Mouse (Mus musculus) lung, postnatal 0 days (tissue): ENCODE measurements around the gene Pdc. TPM values are rescaled to one million over a fixed set of nuclear protein-coding genes. Genes with fewer than 3 reads are reported as not detected.
"Not testable (repeated sequence)": the region's sequence is repeated elsewhere in the genome, so short reads cannot be mapped to it uniquely, and the experiment has no call there.

ENCODE experiments used
- ATAC-seq: fragments of 200-750 bp; cut with Nextera tagmentation; 2 replicates; pipeline ENCODE4 v1.8.0; 2017; ENCODE audit warnings: moderate library complexity
- DNase-seq: peaks from one replicate; pipeline ENCODE4 v3.0.0-alpha.2; 2016; ENCODE audit warnings: low spot score
- H3K27ac ChIP-seq: fragments of 300-500 bp; sonication (generic); 2 replicates; pipeline ENCODE4 v1.5.1; 2014; ENCODE audit warnings: antibody characterized with exemption, mild to moderate bottlenecking, low read length, mixed read lengths
- H3K27me3 ChIP-seq: fragments of 300-500 bp; sonication (generic); replicated peaks from 2 replicates; pipeline ENCODE4 v1.6.1; 2014; ENCODE audit warnings: low read length, mixed read lengths; ENCODE audit not compliant: insufficient read depth
- H3K36me3 ChIP-seq: fragments of 300-500 bp; sonication (generic); 2 replicates; pipeline ENCODE4 v1.6.1; 2014; ENCODE audit warnings: low read length, mixed read lengths; ENCODE audit not compliant: insufficient read depth
- H3K4me1 ChIP-seq: fragments of 300-500 bp; sonication (generic); 2 replicates; pipeline ENCODE4 v1.6.1; 2014; ENCODE audit warnings: antibody characterized with exemption, low read depth, low read length, mixed read lengths; ENCODE audit not compliant: insufficient read depth
- H3K4me2 ChIP-seq: fragments of 300-500 bp; sonication (generic); replicated peaks from 2 replicates; pipeline ENCODE4 v1.6.1; 2014; ENCODE audit warnings: low read depth, mild to moderate bottlenecking, low read length, moderate library complexity, mixed read lengths
- H3K4me3 ChIP-seq: fragments of 300-500 bp; sonication (generic); 2 replicates; pipeline ENCODE4 v1.5.1; 2014; ENCODE audit warnings: low read depth, low read length
- H3K9ac ChIP-seq: fragments of 300-500 bp; sonication (generic); replicated peaks from 2 replicates; pipeline ENCODE4 v1.6.1; 2014; ENCODE audit warnings: low read depth, mild to moderate bottlenecking
- H3K9me3 ChIP-seq: fragments of 300-500 bp; sonication (generic); 2 replicates; pipeline ENCODE4 v1.6.1; 2016; ENCODE audit warnings: low read length, mixed read lengths
- CTCF ChIP-seq: IDR thresholded peaks from 2 replicates; pipeline ENCODE4 v1.5.1; 2016; ENCODE audit warnings: antibody characterized with exemption, mild to moderate bottlenecking
- EP300 ChIP-seq: IDR thresholded peaks from 2 replicates; pipeline ENCODE4 v1.6.1; 2016; ENCODE audit warnings: antibody characterized with exemption, mild to moderate bottlenecking, control low read depth
- WGBS: fragments of 180-500 bp; shearing (Covaris S2); extraction: QIAGEN DNeasy Blood & Tissue Kit; methylation state at CpG from one replicate; pipeline ENCODE4 v1.1.7; 2014; 5-methylcytosine and 5-hydroxymethylcytosine counted together
- polyA plus RNA-seq: library from polyadenylated mRNA; unstranded; fragments of >200 nt; fragmentation: Nextera tagmentation; extraction: Ambion mirVana; gene quantifications from 2 replicates; pipeline ENCODE4 v1.2.1, GENCODE M21; 2015

Pdc gene
- polyA plus RNA-seq, result not detected in 2 replicates

GRCm38 (mm10) chr1:150319205-150319604 is at the start of gene Pdc:
TSS of gene Pdc (plus strand) at chr1:150319417.
- Histone ChIP-seq H3K4me3 (no peak within 1 kb of the TSS), H3K4me2 (no peak within 1 kb of the TSS), H3K36me3 (no peaks in the 10 kb centered on the region), H3K9me3 (no peaks in the 10 kb centered on the region), H3K9ac (no peak within 1 kb of the TSS), H3K4me1 (no peaks in the 10 kb centered on the region), H3K27ac (no peak within 1 kb of the TSS), H3K27me3 (no peaks in the 10 kb centered on the region)
- DNase-seq (no peak), ATAC-seq (no peak)
- WGBS, result 73% methylated on average over 1 of the region's 1 CpGs
- TF ChIP-seq CTCF, result no peak
- no peak for TF ChIP-seq EP300

DNA sequence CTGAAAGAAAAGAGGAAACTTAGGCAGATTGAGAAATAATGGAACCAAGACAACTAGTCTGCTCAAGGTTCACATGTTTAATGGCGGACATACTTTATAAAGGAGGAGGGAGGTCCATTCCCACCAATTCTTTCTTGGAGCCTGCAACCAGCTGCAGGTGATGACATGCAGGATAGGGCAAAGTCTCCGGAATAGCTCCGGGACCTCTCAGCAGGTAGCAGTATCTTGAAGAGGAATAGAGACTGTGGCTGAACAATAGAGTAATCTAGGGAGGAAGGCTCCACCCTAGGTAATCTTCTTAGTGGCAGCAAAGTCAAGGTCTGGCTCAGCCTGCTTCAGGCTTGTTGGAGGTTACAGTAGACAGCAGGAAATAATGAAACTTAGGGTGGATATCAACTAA is 25.2 kb upstream of the Pdc start:
- not testable (repeated sequence) for H3K4me3 ChIP-seq, H3K36me3 ChIP-seq, H3K9me3 ChIP-seq, H3K27ac ChIP-seq, H3K27me3 ChIP-seq, H3K4me2 ChIP-seq, DNase-seq, H3K9ac ChIP-seq, H3K4me1 ChIP-seq, ATAC-seq
- WGBS, result 77% methylated on average over 3 of the region's 3 CpGs

GRCm38 (mm10) chr1:150307599-150307998 is 11.6 kb upstream of the Pdc start:
- peak; percentile 34 for DNase-seq
- WGBS, result 40% methylated on average over 1 of the region's 1 CpGs
- no peak overlapping the region for H3K4me3 ChIP-seq

DNA sequence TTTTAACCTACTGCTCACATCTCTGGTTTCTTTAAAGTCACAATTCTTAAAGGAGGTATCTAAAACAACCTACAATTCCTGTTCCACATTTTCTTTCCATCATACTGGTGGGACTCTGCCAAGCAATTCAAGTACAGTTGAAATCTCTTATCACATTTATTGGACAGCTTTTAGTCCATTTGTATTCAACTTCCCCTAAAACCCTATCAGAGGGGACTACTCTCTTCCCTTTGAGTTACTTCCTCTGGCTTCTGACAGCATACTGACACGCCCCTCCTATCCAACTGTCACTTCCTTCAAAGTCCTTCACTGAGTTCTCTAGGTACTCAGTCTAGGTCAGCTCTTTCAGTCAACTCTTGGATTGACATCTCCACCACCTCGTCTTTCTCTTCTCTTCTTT is 15.9 kb downstream of the Pdc start:
- Histone ChIP-seq H3K9ac (no peak overlapping the region), H3K36me3 (no peaks in the 10 kb centered on the region), H3K27me3 (no peaks in the 10 kb centered on the region), H3K9me3 (no peaks in the 10 kb centered on the region), H3K4me2 (no peak overlapping the region), H3K27ac (no peak overlapping the region), H3K4me1 (no peaks in the 10 kb centered on the region), H3K4me3 (no peak overlapping the region)
- DNase-seq, result no peak
- TF ChIP-seq CTCF (no peak), EP300 (no peak)
- WGBS, result 60% methylated on average over 2 of the region's 2 CpGs
- ATAC-seq, result no peak

More at GRCm38 (mm10) chr1:150307599-150307998, 11.6 kb upstream of the Pdc start:
- H3K9me3 ChIP-seq, result no peaks in the 10 kb centered on the region
- no peak for ATAC-seq
- no peaks in the 10 kb centered on the region for H3K4me1 ChIP-seq
- H3K4me2 ChIP-seq, result no peak overlapping the region
- no peak overlapping the region for H3K27ac ChIP-seq
- H3K9ac ChIP-seq, result no peak overlapping the region
- no peaks in the 10 kb centered on the region for H3K36me3 ChIP-seq
- peak; percentile 76 for TF ChIP-seq CTCF
- no peak for TF ChIP-seq EP300
- H3K27me3 ChIP-seq, result no peaks in the 10 kb centered on the region

DNA sequence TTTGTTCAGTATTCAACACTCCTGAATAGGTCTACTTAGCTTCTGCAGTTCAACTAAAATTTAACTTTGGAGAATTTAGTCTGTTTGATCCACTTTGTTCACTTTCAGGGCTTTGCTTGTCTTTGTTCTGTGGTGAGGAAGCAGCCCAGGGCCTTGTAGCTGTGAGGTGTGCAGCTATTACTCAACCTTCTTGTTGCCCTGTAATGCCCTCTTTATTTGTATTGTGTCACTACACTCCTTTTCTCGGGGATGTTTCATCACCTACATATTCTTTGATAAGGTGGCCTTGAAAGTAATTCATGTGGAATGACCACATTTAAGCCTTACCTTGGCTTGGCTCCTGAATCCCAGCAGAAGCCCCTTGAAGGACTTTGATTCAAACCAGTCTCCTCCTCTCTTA is 41.6 kb downstream of the Pdc start:
- H3K27ac ChIP-seq, result no peak overlapping the region
- H3K9ac ChIP-seq, result no peak overlapping the region
- WGBS, result 61% methylated on average over 1 of the region's 1 CpGs
- H3K9me3 ChIP-seq, result no peaks in the 10 kb centered on the region
- TF ChIP-seq CTCF, result no peak
- no peak for TF ChIP-seq EP300
- H3K36me3 ChIP-seq, result peaks cover 18% of the 10 kb centered on the region; the same call in 1 of the 2 replicates
- peak; percentile 13 for DNase-seq
- no peak overlapping the region for H3K4me2 ChIP-seq
- no peak overlapping the region for H3K4me3 ChIP-seq
- H3K27me3 ChIP-seq, result no peaks in the 10 kb centered on the region
- H3K4me1 ChIP-seq, result no peaks in the 10 kb centered on the region
- ATAC-seq, result peak; percentile 40; the same call in 1 of the 2 replicates

GRCm38 (mm10) chr1:150372895-150373294 is 53.7 kb downstream of the Pdc start:
- Histone ChIP-seq H3K27me3 (no peaks in the 10 kb centered on the region), H3K9ac (no peak overlapping the region), H3K36me3 (0 out of 2 replicates have a peak, but pooled peaks cover under 1% of the 10 kb centered on the region), H3K27ac (no peak overlapping the region), H3K4me1 (no peaks in the 10 kb centered on the region), H3K4me2 (no peak overlapping the region), H3K4me3 (no peak overlapping the region), H3K9me3 (no peaks in the 10 kb centered on the region)
- peak; percentile 37 for DNase-seq
- TF ChIP-seq CTCF, result peak; percentile 54
- no peak for TF ChIP-seq EP300
- 74% methylated on average over 3 of the region's 3 CpGs for WGBS
- no peak for ATAC-seq

GRCm38 (mm10) chr1:150374247-150374646 is 55.0 kb downstream of the Pdc start:
- TF ChIP-seq CTCF (no peak), EP300 (no peak)
- Histone ChIP-seq H3K4me2 (no peak overlapping the region), H3K4me3 (no peak overlapping the region), H3K9ac (no peak overlapping the region), H3K27me3 (no peaks in the 10 kb centered on the region), H3K27ac (no peak overlapping the region), H3K9me3 (no peaks in the 10 kb centered on the region), H3K4me1 (no peaks in the 10 kb centered on the region), H3K36me3 (0 out of 2 replicates have a peak, but pooled peaks cover 4% of the 10 kb centered on the region)
- 80% methylated on average over 2 of the region's 2 CpGs for WGBS
- ATAC-seq (no peak), DNase-seq (no peak)

Other genes starting within 250 kb of the Pdc start
- gene Ptgs2, start 219.4 kb upstream of the Pdc start, polyA plus RNA-seq, result 1.5 and 1.8 TPM in 2 replicates
- 124 and 140 TPM in 2 replicates for gene Tpr, start 73.4 kb downstream of the Pdc start, polyA plus RNA-seq
- gene Odr4, start 73.7 kb downstream of the Pdc start, polyA plus RNA-seq, result 39.1 and 43.4 TPM in 2 replicates
- gene Prg4, start 146.7 kb downstream of the Pdc start, polyA plus RNA-seq, result 0.51 and 0.69 TPM in 2 replicates